Mouse (Mus musculus) testis, postnatal 10 days (tissue): ENCODE results near the gene Crybb2.
A peak's percentile ranks its signal among the peaks of the same experiment; 100 is the strongest.

Experiments
- DNase-seq: peaks from one replicate; pipeline ENCODE4 v3.0.0; 2021; ENCODE audit warnings: low spot score

The Crybb2 gene

DNA sequence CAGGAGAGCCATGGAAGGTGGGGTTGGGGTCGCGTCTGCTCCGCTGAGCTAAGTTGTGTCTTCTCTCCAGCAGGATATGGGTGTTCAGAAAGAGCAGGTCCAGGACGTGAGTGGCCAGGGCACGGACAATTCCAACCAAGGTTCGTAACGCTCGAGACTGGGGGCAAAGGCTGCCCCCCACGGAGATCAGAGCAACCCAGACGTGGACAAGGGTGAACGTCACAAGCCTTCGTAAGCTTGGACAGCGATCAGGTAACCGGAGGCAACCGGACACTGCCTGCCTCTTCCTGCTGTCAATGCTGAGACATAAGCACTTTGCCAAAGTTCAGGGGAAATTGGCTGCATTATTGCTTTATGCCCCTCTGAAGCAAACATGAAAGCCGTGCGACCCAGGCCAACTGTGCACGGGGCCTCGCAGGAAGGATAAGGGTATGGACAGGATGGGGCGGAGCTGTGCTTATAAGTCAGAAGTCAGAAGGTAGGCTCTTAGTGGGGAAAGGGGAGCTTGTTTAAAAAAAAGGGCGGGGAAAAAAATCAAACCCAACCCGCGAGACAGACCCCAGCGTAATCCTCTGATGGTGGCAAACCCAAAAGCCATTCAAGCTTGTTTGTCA lies 20.3 kb upstream of the Crybb2 start:
- DNase-seq, result no peak

- DNase-seq, result no peak
Observed at GRCm38 (mm10) chr5:113087465-113087864, 17.5 kb upstream of the Crybb2 start.

DNA sequence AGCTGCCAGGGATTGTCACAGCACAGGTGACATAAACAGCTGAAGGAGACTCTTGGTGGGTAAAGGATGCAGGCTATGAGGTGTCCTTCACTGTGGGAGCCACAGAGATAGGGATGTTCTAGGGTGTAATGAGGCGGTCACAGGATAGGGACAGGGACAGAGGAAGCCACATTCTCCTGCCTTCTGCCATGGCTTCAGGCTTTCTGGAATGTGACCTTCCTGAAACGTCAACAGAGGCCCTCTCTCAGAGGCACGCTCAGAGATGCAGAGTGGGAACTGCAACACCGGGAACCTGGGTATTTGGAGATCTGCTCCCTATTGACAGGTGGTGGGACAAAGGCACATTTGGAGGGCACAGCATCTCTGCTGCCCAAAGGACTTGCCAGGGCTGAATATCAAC lies 17.1 kb upstream of the Crybb2 start:
- no peak for DNase-seq

- DNase-seq, result no peak
Observed at GRCm38 (mm10) chr5:113086439-113086838, 16.5 kb upstream of the Crybb2 start.

GRCm38 (mm10) chr5:113085931-113086330 lies 16.0 kb upstream of the Crybb2 start:
- no peak for DNase-seq

DNA sequence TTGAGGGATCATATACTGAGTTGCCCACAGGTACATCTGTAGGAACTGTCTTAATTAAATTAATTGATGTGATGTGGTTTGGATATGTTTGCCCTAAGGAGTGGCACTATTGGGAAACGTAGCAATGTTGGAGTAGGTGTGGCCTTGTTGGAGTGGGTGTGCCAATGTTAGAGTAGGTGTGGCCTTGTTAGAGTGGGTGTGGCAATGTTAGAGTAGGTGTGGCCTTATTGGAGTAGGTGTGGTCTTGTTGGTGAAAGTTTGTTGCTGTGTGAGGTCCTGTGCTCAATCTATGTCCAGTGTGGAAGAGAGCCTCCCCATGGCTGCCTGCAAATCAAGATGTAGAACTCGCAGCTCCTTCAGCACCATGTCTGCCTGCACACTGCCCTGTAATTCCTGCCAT lies 14.4 kb upstream of the Crybb2 start:
- DNase-seq, result no peak

DNA sequence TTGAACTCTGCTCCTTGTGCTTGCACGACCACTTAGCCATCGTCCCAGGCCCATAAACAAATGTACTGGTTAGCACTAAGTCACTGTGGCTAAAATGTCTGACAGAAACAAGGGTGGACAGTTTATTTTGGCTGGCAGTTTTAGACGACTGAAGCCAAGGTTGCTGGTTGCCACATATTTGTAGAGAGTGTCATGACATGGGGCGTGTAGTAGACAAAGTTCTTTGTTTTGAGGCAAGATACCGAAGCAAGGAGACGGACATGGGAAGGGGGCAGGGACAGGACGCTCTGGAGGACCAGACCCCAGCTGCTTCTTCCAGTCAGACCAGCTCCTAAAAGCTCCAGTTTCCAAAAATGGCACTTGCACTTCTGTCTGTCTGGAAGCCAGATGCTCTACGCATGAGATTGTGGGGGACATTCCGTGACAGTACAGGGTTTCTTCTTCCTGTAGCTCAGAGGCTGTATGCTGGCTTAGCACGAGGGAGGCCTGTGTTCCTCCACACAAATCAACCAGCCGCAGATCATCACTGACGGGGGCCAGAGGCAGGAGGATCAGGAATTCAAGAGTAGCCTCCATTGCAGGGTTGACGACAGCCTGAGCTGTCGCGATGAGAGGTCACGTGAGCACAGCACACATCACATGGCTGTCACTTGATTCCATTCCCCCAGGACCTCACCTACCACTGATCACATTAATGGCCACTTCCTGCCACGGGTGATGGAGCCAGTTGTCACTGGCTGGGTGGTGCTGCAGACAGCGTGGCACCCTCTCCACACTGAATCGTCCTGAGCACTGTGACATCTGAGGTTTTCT lies 12.6 kb upstream of the Crybb2 start:
- DNase-seq, result no peak

GRCm38 (mm10) chr5:113081439-113081838 lies 11.5 kb upstream of the Crybb2 start, which contains the start of gene Crybb3:
Gene Crybb3, minus strand, starts transcription at chr5:113081584.
- peak; percentile 68 for DNase-seq

DNA sequence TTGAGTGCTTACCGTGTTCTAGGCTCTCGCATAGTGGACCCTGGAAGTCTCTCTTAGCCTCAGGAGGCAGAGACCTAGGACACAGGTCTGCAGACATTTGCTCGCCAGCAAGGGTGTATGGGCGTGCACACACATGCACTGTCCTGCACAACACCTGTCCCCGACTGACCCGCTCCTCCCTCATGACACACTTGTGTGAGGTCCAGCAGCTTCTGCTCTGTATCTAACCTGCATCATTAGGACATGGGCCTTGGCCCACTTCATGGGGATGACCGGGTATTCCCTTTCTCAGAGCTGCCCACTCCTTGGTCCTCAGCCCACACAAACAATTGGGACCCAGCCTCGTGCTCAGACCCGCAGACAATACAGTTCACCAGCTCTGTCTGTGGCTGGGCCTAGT lies 11.1 kb upstream of the Crybb2 start:
- DNase-seq, result no peak

- peak; percentile 78 for DNase-seq
Observed at GRCm38 (mm10) chr5:113079783-113080182, 9.9 kb upstream of the Crybb2 start.

DNA sequence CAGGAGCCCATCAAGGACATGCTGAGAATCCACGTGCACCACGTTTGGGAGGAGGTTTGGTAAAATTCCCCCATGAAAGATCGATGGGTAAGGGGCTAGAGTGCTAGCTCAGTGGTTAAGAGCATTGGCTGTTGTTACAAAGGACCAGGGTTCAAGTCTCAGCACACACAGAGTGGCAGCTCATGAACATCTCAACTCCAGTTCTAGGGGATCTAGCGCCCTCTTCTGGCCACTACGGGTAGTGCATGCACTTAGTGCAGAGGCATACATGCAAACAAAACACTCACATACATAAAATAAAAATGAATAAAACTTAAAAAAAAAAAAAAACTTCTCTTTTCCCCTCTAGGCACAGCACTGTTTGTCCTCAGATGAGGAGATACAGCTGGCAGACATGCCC lies 8.8 kb upstream of the Crybb2 start:
- no peak for DNase-seq

DNA sequence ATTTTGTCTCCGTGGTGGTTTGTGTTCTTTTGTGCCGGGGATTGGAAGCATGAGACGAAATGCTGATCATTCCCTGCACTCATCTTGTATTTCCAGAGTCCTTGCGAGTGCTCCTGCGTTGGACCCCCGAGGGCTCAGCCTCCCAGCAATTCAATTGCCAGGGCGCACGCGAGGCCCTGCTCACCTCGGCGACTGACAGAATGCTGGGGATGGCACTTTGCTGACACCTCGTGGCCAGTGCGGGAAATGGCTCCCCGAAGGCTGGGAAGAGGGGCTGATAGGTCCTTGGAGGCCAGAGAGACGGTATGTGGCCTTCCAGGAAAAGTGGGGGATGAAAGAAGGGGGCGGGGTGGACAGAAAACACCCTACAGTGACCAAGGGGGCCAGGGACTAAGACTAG lies 15.6 kb downstream of the Crybb2 start:
- DNase-seq, result peak; percentile 88

DNA sequence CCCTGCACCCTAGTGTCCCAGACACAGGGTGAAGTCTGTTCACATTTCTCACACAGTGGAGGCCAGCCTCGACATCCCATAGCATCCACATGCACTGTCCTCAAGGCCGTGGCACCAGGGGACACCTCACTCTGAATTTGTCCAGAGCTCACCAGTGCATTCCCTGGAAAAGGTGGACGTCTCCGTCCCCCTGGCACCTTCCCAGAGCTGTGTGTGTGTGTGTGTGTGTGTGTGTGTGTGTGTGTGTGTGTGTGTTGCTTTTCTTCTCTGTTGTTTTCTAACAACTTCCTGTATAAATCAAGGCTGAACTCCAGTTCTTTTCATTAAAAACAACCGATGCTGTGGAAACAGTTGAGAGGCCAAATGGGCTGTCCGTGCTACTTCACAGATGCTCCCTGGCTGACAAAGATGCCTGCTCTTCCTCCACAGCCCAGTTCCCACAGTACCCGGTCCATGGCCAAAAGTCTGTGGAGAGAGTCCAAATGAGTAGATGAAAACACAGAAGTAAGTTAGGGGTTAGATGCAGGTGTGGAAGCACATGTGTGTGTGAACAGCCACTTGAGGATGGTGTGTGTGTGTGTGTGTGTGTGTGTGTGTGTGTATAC lies 19.2 kb downstream of the Crybb2 start:
- no peak for DNase-seq

- DNase-seq, result no peak
Observed at GRCm38 (mm10) chr5:113049876-113050275, 20.0 kb downstream of the Crybb2 start.

- DNase-seq, result no peak
Observed at GRCm38 (mm10) chr5:113045511-113046273, 24.2 kb downstream of the Crybb2 start.

GRCm38 (mm10) chr5:113043531-113043930 lies 26.4 kb downstream of the Crybb2 start:
- DNase-seq, result no peak

GRCm38 (mm10) chr5:113041567-113042071 lies 28.3 kb downstream of the Crybb2 start:
- no peak for DNase-seq

- DNase-seq, result peak; percentile 52
Observed at GRCm38 (mm10) chr5:113040776-113041175, 29.1 kb downstream of the Crybb2 start.

DNA sequence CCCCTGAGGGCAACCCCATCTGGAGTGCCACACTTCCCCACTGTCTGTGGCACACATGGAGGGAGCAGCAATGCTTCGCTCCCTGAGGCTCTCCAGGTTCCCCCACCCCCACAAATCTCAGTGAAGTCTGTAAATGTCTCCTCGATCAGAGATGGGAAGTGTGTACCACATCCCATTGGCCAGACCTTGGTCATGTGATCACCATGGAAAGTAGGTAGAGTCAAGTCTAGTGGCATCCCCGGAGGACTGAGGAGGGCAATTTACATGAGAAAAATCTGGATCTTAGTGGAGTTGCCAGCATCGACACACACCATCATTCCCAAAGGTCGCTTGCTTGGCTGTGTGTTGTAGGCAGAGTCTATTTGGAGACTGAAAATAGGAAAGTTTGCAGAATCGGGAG lies 31.3 kb downstream of the Crybb2 start:
- no peak for DNase-seq

DNA sequence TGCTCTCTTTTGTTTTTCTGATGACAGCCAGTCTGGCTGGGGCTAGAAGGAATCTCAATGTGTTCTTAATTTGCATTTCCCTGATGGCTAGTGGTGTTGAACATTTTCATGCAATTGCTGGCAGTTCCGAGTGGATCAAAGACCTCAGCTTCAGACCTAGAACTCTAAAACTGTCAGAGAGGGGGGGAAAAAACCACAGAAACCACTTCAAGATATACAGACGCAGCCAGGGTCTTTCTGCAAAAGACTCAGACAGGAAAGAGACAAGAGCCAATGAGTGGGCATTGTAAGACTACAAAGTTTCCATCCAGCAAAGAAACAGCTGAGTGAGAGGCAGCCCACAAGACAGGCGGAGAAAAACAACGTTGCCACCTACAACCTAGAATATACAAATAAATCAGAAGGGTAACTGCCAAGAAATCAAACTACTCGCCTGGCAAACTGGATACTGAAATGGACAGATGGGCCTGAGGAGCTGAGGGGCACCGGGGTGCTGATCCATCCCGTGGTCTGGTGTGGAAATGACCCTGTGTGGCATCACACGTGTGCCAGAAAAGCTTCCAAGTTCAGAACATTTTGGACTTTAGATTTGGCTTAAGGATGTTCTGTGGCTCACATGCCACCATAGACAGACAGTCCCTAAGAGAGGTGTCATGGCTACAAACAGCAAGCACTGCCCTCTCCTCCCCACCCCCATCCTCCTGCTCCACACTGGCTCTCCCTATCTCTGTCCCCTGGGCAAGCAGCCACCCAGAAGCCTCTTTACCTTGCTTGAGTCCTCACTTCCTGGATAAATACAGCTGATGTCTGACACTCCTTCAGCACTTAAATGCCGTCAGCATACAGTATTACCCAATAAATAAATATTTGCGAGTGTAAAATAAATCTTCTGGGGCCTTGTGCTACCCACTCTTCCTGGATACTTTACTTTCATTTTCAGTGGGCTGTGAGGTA lies 34.5 kb downstream of the Crybb2 start:
- DNase-seq, result no peak

GRCm38 (mm10) chr5:113031201-113031754 lies 38.6 kb downstream of the Crybb2 start:
- no peak for DNase-seq
